Mouse (Mus musculus): ENCODE measurements around the gene Arhgap29. TPM values are rescaled to one million over a fixed set of nuclear protein-coding genes. Genes with fewer than 3 reads are reported as not detected.

Arhgap29 gene
- polyA plus RNA-seq, 1 experiment from 2014 or later, result 68.4 TPM

DNA sequence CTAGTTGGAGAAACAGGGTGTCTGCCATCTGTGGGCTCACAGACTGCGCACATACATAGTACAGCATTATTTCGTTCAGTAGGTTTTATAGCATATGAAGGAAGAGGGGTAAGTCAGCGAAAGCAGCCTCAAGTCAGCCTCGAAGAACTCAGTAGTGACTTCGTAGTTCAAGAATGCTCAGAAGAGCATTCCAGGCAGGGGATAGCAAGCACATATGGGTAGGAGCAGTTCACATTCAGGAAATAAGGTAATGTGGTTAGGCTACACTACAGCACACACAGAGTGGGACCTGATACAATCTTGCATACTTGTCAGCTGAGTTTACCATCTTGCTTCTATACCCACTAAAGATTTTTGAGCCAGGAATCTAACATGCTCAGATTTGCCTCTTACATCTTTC is 58.0 kb downstream of the Arhgap29 start:
- WGBS, result 64% methylated on average over 5 of the region's 5 CpGs
- no peaks in the 10 kb centered on the region for H3K4me1 ChIP-seq (ENCODE audit: control insufficient read depth in 2 of 2, insufficient read depth in 2 of 2, low read length in 2 of 2)
- H3K4me3 ChIP-seq (ENCODE audit: control insufficient read depth in 1 of 2, insufficient read depth in 1 of 2, low read depth in 1 of 2, low read length in 2 of 2), result no peak overlapping the region
- H3K27ac ChIP-seq (replicated peaks in 1 of 2; ENCODE audit: control insufficient read depth in 1 of 2, insufficient read depth in 1 of 2, low read depth in 2 of 2, low read length in 2 of 2), result no peak overlapping the region
- H3K36me3 ChIP-seq (ENCODE audit: control insufficient read depth, insufficient read depth, low read length), result peaks cover 94% of the 10 kb centered on the region
- no peaks in the 10 kb centered on the region for H3K27me3 ChIP-seq (ENCODE audit: control insufficient read depth, insufficient read depth, low read length)
- H3K9me3 ChIP-seq (ENCODE audit: control insufficient read depth, low read length), result no peaks in the 10 kb centered on the region
- no peak overlapping the region for H3K9ac ChIP-seq (ENCODE audit: low read length)
- no peak for ATAC-seq (ENCODE audit: insufficient number of reproducible peaks, insufficient read depth, low FRiP score, low read depth)
- no peak overlapping the region for H3K4me2 ChIP-seq (ENCODE audit: low read length)

DNA sequence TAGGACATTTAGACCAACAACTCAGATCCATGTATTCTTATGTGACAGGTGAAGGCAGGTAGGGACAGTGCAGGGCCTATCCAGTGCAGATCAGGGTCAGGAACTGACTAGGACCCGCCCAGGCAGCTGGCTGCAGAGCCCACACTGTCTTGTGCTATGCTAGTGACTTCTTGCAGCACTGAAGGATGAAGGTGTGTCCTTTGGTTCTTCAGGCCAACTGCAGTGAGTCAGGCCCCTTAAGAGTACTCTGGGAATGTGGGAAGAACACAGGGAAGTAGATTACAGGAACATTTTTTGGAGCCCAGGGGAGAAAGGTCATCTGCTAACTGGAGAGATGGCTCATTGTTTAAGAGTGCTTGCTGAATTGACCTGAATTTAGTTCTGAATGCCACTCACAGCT is 60.1 kb downstream of the Arhgap29 start:
- ATAC-seq (ENCODE audit: insufficient number of reproducible peaks, insufficient read depth, low FRiP score, low read depth), result no peak
- H3K27ac ChIP-seq (replicated peaks in 1 of 2; ENCODE audit: control insufficient read depth in 1 of 2, insufficient read depth in 1 of 2, low read depth in 2 of 2, low read length in 2 of 2), result no peak overlapping the region
- no peaks in the 10 kb centered on the region for H3K9me3 ChIP-seq (ENCODE audit: control insufficient read depth, low read length)
- WGBS, result 79% methylated on average over 1 of the region's 1 CpGs
- H3K27me3 ChIP-seq (ENCODE audit: control insufficient read depth, insufficient read depth, low read length), result no peaks in the 10 kb centered on the region
- no peak overlapping the region for H3K4me2 ChIP-seq (ENCODE audit: low read length)
- H3K36me3 ChIP-seq (ENCODE audit: control insufficient read depth, insufficient read depth, low read length), result peaks cover 96% of the 10 kb centered on the region
- no peaks in the 10 kb centered on the region for H3K4me1 ChIP-seq (ENCODE audit: control insufficient read depth in 2 of 2, insufficient read depth in 2 of 2, low read length in 2 of 2)
- H3K9ac ChIP-seq (ENCODE audit: low read length), result no peak overlapping the region
- H3K4me3 ChIP-seq (ENCODE audit: control insufficient read depth in 1 of 2, insufficient read depth in 1 of 2, low read depth in 1 of 2, low read length in 2 of 2), result no peak overlapping the region

DNA sequence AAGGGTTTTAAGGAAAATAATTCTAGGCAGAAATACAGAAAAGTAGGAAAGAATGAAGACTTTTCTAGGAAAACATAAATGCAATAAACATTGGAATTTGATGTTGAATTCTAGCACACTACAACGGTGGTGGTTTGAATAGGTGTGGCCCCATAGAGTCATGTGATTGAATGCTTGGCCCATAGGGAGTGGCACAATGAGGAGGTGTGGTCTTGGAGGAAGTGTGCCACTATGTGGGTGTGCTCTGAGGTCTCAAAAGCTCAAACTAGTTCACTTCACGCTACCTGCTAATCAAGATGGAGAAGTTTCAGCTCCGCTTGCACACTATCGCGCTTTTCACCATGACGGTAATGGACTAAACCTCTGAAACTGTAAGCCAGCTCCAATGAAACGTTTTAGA is 66.1 kb downstream of the Arhgap29 start:
- Histone ChIP-seq H3K4me2 (ENCODE audit: low read length) (no peak overlapping the region), H3K27ac (replicated peaks in 1 of 2; ENCODE audit: control insufficient read depth in 1 of 2, insufficient read depth in 1 of 2, low read depth in 2 of 2, low read length in 2 of 2) (no peak overlapping the region), H3K9ac (ENCODE audit: low read length) (no peak overlapping the region), H3K4me3 (ENCODE audit: control insufficient read depth in 1 of 2, insufficient read depth in 1 of 2, low read depth in 1 of 2, low read length in 2 of 2) (no peak overlapping the region), H3K36me3 (ENCODE audit: control insufficient read depth, insufficient read depth, low read length) (peaks cover 49% of the 10 kb centered on the region), H3K4me1 (ENCODE audit: control insufficient read depth in 2 of 2, insufficient read depth in 2 of 2, low read length in 2 of 2) (0 out of 4 replicates have a peak, but pooled peaks cover 0 to 3% of the 10 kb centered on the region in 2 experiments), H3K9me3 (ENCODE audit: control insufficient read depth, low read length) (no peaks in the 10 kb centered on the region), H3K27me3 (ENCODE audit: control insufficient read depth, insufficient read depth, low read length) (no peaks in the 10 kb centered on the region)
- WGBS, result 92% methylated on average over 7 of the region's 7 CpGs
- no peak for ATAC-seq (ENCODE audit: insufficient number of reproducible peaks, insufficient read depth, low FRiP score, low read depth)

DNA sequence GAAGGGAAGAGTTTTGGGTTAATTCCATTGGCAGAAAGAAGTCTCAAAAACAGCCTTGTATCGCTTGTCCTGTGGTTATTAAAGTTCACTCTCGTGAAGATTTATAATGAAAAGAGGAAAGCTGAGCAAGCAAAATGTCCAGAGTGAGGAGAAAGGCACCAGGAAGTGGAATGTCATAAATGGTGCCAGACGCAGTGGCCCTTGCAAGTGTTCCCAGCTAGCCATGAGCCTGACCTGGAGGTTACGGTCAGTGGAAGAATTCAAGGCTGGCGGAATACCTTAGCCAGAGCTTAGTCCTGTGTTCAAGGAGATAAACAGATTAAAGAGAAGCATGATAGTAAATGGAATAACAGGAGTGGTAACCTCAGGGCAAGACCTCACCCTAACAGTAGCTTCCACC is 66.8 kb downstream of the Arhgap29 start:
- H3K4me1 ChIP-seq (ENCODE audit: control insufficient read depth in 2 of 2, insufficient read depth in 2 of 2, low read length in 2 of 2), result 0 out of 4 replicates have a peak, but pooled peaks cover 0 to 3% of the 10 kb centered on the region in 2 experiments
- H3K9ac ChIP-seq (ENCODE audit: low read length), result no peak overlapping the region
- H3K9me3 ChIP-seq (ENCODE audit: control insufficient read depth, low read length), result no peaks in the 10 kb centered on the region
- H3K4me2 ChIP-seq (ENCODE audit: low read length), result no peak overlapping the region
- no peak for ATAC-seq (ENCODE audit: insufficient number of reproducible peaks, insufficient read depth, low FRiP score, low read depth)
- no peaks in the 10 kb centered on the region for H3K27me3 ChIP-seq (ENCODE audit: control insufficient read depth, insufficient read depth, low read length)
- WGBS, result 90% methylated on average over 5 of the region's 5 CpGs
- H3K36me3 ChIP-seq (ENCODE audit: control insufficient read depth, insufficient read depth, low read length), result peaks cover 42% of the 10 kb centered on the region
- H3K27ac ChIP-seq (replicated peaks in 1 of 2; ENCODE audit: control insufficient read depth in 1 of 2, insufficient read depth in 1 of 2, low read depth in 2 of 2, low read length in 2 of 2), result no peak overlapping the region
- H3K4me3 ChIP-seq (ENCODE audit: control insufficient read depth in 1 of 2, insufficient read depth in 1 of 2, low read depth in 1 of 2, low read length in 2 of 2), result no peak overlapping the region

DNA sequence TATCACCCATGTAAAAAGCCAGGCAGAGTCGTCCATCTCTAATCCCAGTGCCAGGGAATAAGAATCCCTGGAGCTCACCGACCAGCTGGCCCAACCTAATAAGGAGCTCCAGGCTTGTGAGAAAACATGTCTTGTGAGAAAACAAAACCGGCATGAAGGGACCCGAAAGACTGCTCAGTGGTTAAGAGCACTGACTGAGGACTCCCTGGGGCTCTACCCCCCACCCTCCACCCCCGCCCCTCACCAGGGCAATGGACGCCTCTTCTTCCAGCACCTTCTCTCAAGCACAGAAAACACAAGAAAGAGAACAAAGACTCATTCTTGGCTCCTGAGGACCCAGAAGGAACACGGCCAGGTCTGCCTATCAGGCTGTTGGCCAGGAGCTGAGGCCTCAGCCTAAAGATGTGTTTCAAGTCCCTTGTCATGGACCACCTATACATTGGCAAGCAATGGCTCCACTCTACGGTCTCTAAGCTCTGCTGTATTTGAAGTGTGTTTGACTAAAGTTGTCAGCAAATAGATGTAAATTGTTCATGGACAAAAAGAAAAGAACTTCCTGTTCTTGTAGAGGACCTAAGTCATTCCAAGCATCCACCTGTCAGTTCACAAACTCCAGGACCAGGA is 68.8 kb downstream of the Arhgap29 start:
- Histone ChIP-seq H3K27ac (replicated peaks in 1 of 2; ENCODE audit: control insufficient read depth in 1 of 2, insufficient read depth in 1 of 2, low read depth in 2 of 2, low read length in 2 of 2) (no peak overlapping the region), H3K9me3 (ENCODE audit: control insufficient read depth, low read length) (no peaks in the 10 kb centered on the region), H3K27me3 (ENCODE audit: control insufficient read depth, insufficient read depth, low read length) (no peaks in the 10 kb centered on the region), H3K36me3 (ENCODE audit: control insufficient read depth, insufficient read depth, low read length) (peaks cover 23% of the 10 kb centered on the region), H3K4me2 (ENCODE audit: low read length) (no peak overlapping the region), H3K4me1 (ENCODE audit: control insufficient read depth in 2 of 2, insufficient read depth in 2 of 2, low read length in 2 of 2) (peaks cover 1 to 3% of the 10 kb centered on the region in 2 experiments; a peak in 1 of 4 replicates), H3K9ac (ENCODE audit: low read length) (no peak overlapping the region), H3K4me3 (ENCODE audit: control insufficient read depth in 1 of 2, insufficient read depth in 1 of 2, low read depth in 1 of 2, low read length in 2 of 2) (no peak overlapping the region)
- 89% methylated on average over 8 of the region's 8 CpGs for WGBS
- ATAC-seq (ENCODE audit: insufficient number of reproducible peaks, insufficient read depth, low FRiP score, low read depth), result no peak

DNA sequence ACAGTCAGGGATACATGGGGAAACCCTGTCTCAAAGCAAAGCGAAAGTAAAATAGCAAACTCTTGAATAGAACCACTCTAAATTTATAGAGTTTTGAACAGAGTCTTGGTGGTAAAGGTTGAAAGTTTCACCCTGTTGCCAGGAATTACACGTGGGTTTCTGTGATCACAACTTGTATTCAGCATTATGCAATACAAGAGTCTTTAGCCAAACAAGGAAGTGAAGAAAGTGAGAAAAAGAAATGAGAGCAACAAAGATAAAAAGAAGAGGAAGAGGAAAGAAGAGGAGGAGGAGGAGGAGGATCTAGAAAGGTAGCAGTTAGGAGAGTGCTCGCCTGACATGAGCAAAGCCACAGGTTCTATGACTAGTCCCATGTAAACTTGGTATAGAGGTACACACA is 70.0 kb downstream of the Arhgap29 start:
- H3K9ac ChIP-seq (ENCODE audit: low read length), result no peak overlapping the region
- H3K4me3 ChIP-seq (ENCODE audit: control insufficient read depth in 1 of 2, insufficient read depth in 1 of 2, low read depth in 1 of 2, low read length in 2 of 2), result no peak overlapping the region
- H3K4me2 ChIP-seq (ENCODE audit: low read length), result no peak overlapping the region
- no peaks in the 10 kb centered on the region for H3K9me3 ChIP-seq (ENCODE audit: control insufficient read depth, low read length)
- no peaks in the 10 kb centered on the region for H3K27me3 ChIP-seq (ENCODE audit: control insufficient read depth, insufficient read depth, low read length)
- peaks cover 11% of the 10 kb centered on the region for H3K36me3 ChIP-seq (ENCODE audit: control insufficient read depth, insufficient read depth, low read length)
- no peak for ATAC-seq (ENCODE audit: insufficient number of reproducible peaks, insufficient read depth, low FRiP score, low read depth)
- no peak overlapping the region for H3K27ac ChIP-seq (replicated peaks in 1 of 2; ENCODE audit: control insufficient read depth in 1 of 2, insufficient read depth in 1 of 2, low read depth in 2 of 2, low read length in 2 of 2)
- H3K4me1 ChIP-seq (ENCODE audit: control insufficient read depth in 2 of 2, insufficient read depth in 2 of 2, low read length in 2 of 2), result peaks cover 2 to 6% of the 10 kb centered on the region in 2 experiments; a peak in 2 of 4 replicates
- WGBS, result 88% methylated on average over 3 of the region's 3 CpGs

DNA sequence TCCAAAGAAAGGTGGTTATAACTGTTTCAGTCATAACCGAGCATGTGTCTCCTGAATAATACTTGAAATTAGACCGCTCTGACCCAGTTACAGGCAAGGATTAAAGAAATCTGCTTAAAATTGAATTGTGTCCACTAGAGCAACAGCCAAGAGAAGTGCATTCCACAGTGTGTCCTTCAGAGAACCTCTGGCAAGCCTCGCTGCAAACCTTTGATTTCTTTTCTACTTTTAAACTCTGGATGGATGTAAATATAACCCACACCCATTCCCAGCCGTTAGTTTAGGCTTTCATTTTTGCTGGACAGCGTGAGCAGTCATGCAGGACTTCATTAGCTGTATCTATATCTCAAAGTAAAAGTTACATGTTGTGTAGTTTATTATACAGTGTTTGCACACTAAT is 74.3 kb downstream of the Arhgap29 start:
- Histone ChIP-seq H3K4me2 (ENCODE audit: low read length) (peak overlapping the region; percentile 45), H3K4me1 (ENCODE audit: control insufficient read depth in 2 of 2, insufficient read depth in 2 of 2, low read length in 2 of 2) (peaks cover 6 to 9% of the 10 kb centered on the region in 2 experiments; a peak in 2 of 4 replicates), H3K9ac (ENCODE audit: low read length) (0 out of 2 replicates have a peak overlapping the region, but pooled peaks have one; percentile 4), H3K4me3 (ENCODE audit: control insufficient read depth in 1 of 2, insufficient read depth in 1 of 2, low read depth in 1 of 2, low read length in 2 of 2) (no peak overlapping the region), H3K27me3 (ENCODE audit: control insufficient read depth, insufficient read depth, low read length) (no peaks in the 10 kb centered on the region), H3K27ac (replicated peaks in 1 of 2; ENCODE audit: control insufficient read depth in 1 of 2, insufficient read depth in 1 of 2, low read depth in 2 of 2, low read length in 2 of 2) (peak overlapping the region; percentile 62 to 76), H3K9me3 (ENCODE audit: control insufficient read depth, low read length) (no peaks in the 10 kb centered on the region), H3K36me3 (ENCODE audit: control insufficient read depth, insufficient read depth, low read length) (no peaks in the 10 kb centered on the region)
- 37% methylated on average over 5 of the region's 5 CpGs for WGBS
- ATAC-seq (ENCODE audit: insufficient number of reproducible peaks, insufficient read depth, low FRiP score, low read depth), result no peak

DNA sequence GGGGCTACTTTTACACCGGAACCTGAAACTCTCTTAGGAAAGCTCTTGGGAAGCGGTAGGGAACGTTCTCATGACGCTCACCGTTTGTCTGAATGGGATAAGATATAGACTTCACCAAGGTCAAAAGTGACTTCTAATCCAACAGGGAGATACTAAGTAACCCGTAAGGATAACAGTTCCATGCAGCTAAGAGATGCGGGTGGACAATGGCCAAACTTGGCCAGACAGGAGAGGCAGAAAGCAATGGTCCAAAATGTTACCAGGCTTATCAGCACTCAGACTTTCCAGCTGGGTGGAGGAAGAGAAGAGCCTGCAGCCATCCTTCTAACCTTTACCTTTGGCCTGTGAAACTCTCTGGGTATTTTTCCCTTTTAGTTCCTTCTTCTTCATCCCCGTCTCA is 75.4 kb downstream of the Arhgap29 start:
- Histone ChIP-seq H3K27ac (replicated peaks in 1 of 2; ENCODE audit: control insufficient read depth in 1 of 2, insufficient read depth in 1 of 2, low read depth in 2 of 2, low read length in 2 of 2) (peak overlapping the region; percentile 1 to 76; a peak in 3 of 4 replicates), H3K9me3 (ENCODE audit: control insufficient read depth, low read length) (no peaks in the 10 kb centered on the region), H3K36me3 (ENCODE audit: control insufficient read depth, insufficient read depth, low read length) (no peaks in the 10 kb centered on the region), H3K4me3 (ENCODE audit: control insufficient read depth in 1 of 2, insufficient read depth in 1 of 2, low read depth in 1 of 2, low read length in 2 of 2) (no peak overlapping the region), H3K4me1 (ENCODE audit: control insufficient read depth in 2 of 2, insufficient read depth in 2 of 2, low read length in 2 of 2) (peaks cover 6 to 9% of the 10 kb centered on the region in 2 experiments; a peak in 2 of 4 replicates), H3K4me2 (ENCODE audit: low read length) (no peak overlapping the region), H3K27me3 (ENCODE audit: control insufficient read depth, insufficient read depth, low read length) (no peaks in the 10 kb centered on the region), H3K9ac (ENCODE audit: low read length) (no peak overlapping the region)
- no peak for ATAC-seq (ENCODE audit: insufficient number of reproducible peaks, insufficient read depth, low FRiP score, low read depth)
- 58% methylated on average over 8 of the region's 8 CpGs for WGBS

Measured in heart, embryonic 14.5 days (tissue).